Mouse (Mus musculus): ENCODE data around the gene Gsto1.

- TF ChIP-seq POLR2A (IDR thresholded peaks at IDR 0.05; ENCODE audit: borderline replicate concordance, insufficient read depth, low read length), result no peak
- no peak for TF ChIP-seq CTCF (IDR thresholded peaks at IDR 0.05; ENCODE audit: borderline replicate concordance, insufficient read depth, low read depth, low read length)
These were observed 40.0 kb upstream of the Gsto1 start for GRCm38 (mm10) chr19:47814721-47815120.

All from cerebellum, adult 2 months (tissue).